Mouse (Mus musculus) hindbrain, embryonic 15.5 days (tissue): Measurements from ENCODE around the gene Igf1. TPM values are rescaled to one million over a fixed set of nuclear protein-coding genes. Genes with fewer than 3 reads are reported as not detected.

Experiments
- ATAC-seq: fragments of 200-750 bp; cut with Nextera tagmentation; 2 replicates; pipeline ENCODE4 v1.8.0; 2017; ENCODE audit warnings: low read depth, moderate number of reproducible peaks, moderate TSS enrichment; ENCODE audit not compliant: low FRiP score
- H3K27ac ChIP-seq: fragments of 300-500 bp; sonication (generic); replicated peaks from 2 replicates; pipeline ENCODE4 v1.5.1; 2015; ENCODE audit warnings: mild to moderate bottlenecking, inconsistent platforms
- H3K27me3 ChIP-seq: fragments of 300-500 bp; sonication (generic); 2 replicates; pipeline ENCODE4 v1.6.1; 2015; ENCODE audit warnings: control low read depth, inconsistent platforms
- H3K36me3 ChIP-seq: fragments of 300-500 bp; sonication (generic); 2 replicates; pipeline ENCODE4 v1.6.1; 2015; ENCODE audit warnings: control low read depth, inconsistent platforms
- H3K4me1 ChIP-seq: fragments of 300-500 bp; sonication (generic); replicated peaks from 2 replicates; pipeline ENCODE4 v1.6.1; 2015; ENCODE audit warnings: control low read depth, inconsistent platforms
- H3K4me2 ChIP-seq: fragments of 300-500 bp; sonication (generic); 2 replicates; pipeline ENCODE4 v1.6.1; 2015; ENCODE audit warnings: moderate library complexity, mild to moderate bottlenecking, inconsistent platforms
- H3K4me3 ChIP-seq: fragments of 300-500 bp; sonication (generic); 2 replicates; pipeline ENCODE4 v1.5.1; 2015; ENCODE audit warnings: mild to moderate bottlenecking, inconsistent platforms
- H3K9ac ChIP-seq: fragments of 300-500 bp; sonication (generic); 2 replicates; pipeline ENCODE4 v1.6.1; 2015; ENCODE audit warnings: inconsistent platforms
- H3K9me3 ChIP-seq: fragments of 300-500 bp; sonication (generic); 2 replicates; pipeline ENCODE4 v1.6.1; 2016; ENCODE audit warnings: control low read depth, inconsistent platforms
- WGBS: fragments of 180-500 bp; shearing (Covaris S2); methylation state at CpG from one replicate; pipeline ENCODE4 v1.1.7; 2015; 5-methylcytosine and 5-hydroxymethylcytosine counted together
- polyA plus RNA-seq: library from polyadenylated mRNA; unstranded; fragments of >200 nt; fragmentation: Nextera tagmentation; extraction: Ambion mirVana; gene quantifications from 2 replicates; pipeline ENCODE4 v1.2.1, GENCODE M21; 2015

The Igf1 gene
- polyA plus RNA-seq, 1 experiment from 2014 or later: 12.6 TPM

DNA sequence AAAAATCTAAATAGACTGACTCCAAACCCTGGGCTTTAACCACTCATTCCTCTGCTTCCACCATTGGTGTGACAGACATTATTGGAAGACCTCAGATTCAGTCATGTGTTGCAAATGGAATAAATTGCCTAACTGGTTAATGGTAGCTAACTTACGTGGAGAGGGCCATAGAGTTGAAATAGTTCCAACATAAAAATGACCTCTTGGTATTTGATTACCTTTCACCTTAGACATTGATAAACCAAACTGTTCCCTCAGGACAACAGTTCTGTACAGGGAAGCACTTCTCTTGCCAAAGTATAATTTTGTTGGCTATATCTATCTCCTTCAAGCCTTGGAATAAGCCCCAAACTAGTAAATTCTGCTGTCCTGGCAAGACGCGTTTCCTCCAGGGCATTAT lies 48.1 kb downstream of the Igf1 start:
- ATAC-seq: no peak
- WGBS: 89% methylated on average over 3 of the region's 3 CpGs

DNA sequence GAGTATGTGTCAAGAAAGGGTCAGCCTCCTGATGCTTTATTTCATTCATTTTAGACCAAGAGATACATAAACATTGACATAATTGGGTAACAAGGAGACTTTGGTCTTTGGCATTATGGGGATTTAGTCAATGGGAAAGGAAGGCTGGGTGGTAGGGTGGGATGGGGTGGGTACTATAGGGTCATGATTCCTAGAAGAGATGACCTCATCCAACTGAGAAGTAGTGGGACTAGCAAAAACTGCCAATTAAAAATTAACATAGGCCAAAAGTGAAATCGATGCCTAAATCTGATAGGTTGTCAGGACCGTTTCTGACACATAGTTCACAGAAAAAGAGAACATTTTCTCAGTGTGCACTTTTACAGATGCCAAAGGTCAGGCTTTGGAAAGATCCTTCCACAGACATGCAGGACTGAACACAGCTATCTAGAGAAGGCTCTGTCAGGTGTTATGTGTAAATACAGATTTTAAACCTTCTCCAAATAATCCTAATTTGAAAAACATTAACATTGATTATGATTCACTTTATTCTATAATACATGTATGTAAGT lies 48.8 kb downstream of the Igf1 start:
- H3K36me3 ChIP-seq: no peaks in the 10 kb centered on the region
- H3K9me3 ChIP-seq: no peaks in the 10 kb centered on the region
- no peak overlapping the region for H3K9ac ChIP-seq
- H3K27ac ChIP-seq: no peak overlapping the region
- 88% methylated on average over 2 of the region's 2 CpGs for WGBS
- no peak for ATAC-seq
- H3K27me3 ChIP-seq: no peaks in the 10 kb centered on the region
- no peak overlapping the region for H3K4me3 ChIP-seq
- H3K4me1 ChIP-seq: no peaks in the 10 kb centered on the region
- H3K4me2 ChIP-seq: no peak overlapping the region

More for the DNA sequence above, 48.1 kb downstream of the Igf1 start:
- H3K4me2 ChIP-seq: no peak overlapping the region
- no peaks in the 10 kb centered on the region for H3K36me3 ChIP-seq
- no peaks in the 10 kb centered on the region for H3K9me3 ChIP-seq
- no peak overlapping the region for H3K27ac ChIP-seq
- no peaks in the 10 kb centered on the region for H3K27me3 ChIP-seq
- H3K9ac ChIP-seq: no peak overlapping the region
- no peaks in the 10 kb centered on the region for H3K4me1 ChIP-seq
- no peak overlapping the region for H3K4me3 ChIP-seq

- no peaks in the 10 kb centered on the region for H3K4me1 ChIP-seq
- no peak overlapping the region for H3K4me2 ChIP-seq
- H3K4me3 ChIP-seq: no peak overlapping the region
- WGBS: 93% methylated on average over 3 of the region's 3 CpGs
- no peaks in the 10 kb centered on the region for H3K9me3 ChIP-seq
- no peak overlapping the region for H3K9ac ChIP-seq
- H3K27ac ChIP-seq: no peak overlapping the region
- ATAC-seq: no peak
- no peaks in the 10 kb centered on the region for H3K36me3 ChIP-seq
- H3K27me3 ChIP-seq: no peaks in the 10 kb centered on the region
Measured at GRCm38 (mm10) chr10:87913852-87914251, 55.8 kb downstream of the Igf1 start.

DNA sequence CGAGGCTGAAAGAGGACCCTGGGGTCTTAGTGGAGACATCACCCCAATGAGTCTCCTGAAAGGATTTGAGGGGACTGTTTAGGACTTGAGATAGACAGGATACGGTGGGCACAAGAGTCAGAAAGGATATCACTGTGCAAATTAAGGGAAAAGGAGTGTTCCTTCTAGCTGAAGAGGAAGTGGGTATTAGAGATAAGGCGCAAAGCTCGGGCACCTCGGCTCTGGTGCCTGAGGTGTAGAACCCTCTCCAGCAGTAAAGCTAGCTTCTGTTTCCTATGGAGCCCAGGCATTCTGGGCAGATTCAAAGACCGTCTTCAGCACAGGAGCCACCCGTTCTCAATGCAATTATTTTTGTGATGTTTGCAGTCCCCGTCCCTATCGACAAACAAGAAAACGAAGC lies 56.9 kb downstream of the Igf1 start:
- Histone ChIP-seq H3K36me3 (no peaks in the 10 kb centered on the region), H3K9ac (no peak overlapping the region), H3K27ac (no peak overlapping the region), H3K4me2 (no peak overlapping the region), H3K4me3 (no peak overlapping the region), H3K27me3 (no peaks in the 10 kb centered on the region), H3K4me1 (no peaks in the 10 kb centered on the region), H3K9me3 (no peaks in the 10 kb centered on the region)
- WGBS: 87% methylated on average over 10 of the region's 10 CpGs
- ATAC-seq: no peak

DNA sequence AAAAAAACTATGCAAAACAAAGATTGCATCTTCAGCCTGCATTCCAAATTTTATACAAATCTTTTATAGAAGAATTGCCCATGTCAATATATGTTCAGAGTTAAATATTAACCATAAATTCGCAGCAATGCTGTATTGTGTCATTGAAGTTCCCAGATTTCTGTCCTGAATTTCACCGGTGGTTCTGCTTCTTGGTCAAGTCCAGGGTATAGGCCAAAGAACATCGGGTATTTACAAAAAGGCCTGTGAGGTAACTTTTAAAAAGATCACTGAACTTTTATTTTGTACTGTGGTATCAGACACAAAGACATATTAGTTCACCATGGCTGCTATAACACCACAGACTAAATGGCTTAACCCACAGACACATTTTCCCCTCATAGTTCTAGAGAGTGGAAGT lies 57.7 kb downstream of the Igf1 start:
- no peak overlapping the region for H3K9ac ChIP-seq
- no peak overlapping the region for H3K4me3 ChIP-seq
- no peaks in the 10 kb centered on the region for H3K4me1 ChIP-seq
- H3K36me3 ChIP-seq: no peaks in the 10 kb centered on the region
- no peaks in the 10 kb centered on the region for H3K27me3 ChIP-seq
- no peak overlapping the region for H3K27ac ChIP-seq
- no peaks in the 10 kb centered on the region for H3K9me3 ChIP-seq
- no peak for ATAC-seq
- H3K4me2 ChIP-seq: no peak overlapping the region
- WGBS: 94% methylated on average over 3 of the region's 3 CpGs

DNA sequence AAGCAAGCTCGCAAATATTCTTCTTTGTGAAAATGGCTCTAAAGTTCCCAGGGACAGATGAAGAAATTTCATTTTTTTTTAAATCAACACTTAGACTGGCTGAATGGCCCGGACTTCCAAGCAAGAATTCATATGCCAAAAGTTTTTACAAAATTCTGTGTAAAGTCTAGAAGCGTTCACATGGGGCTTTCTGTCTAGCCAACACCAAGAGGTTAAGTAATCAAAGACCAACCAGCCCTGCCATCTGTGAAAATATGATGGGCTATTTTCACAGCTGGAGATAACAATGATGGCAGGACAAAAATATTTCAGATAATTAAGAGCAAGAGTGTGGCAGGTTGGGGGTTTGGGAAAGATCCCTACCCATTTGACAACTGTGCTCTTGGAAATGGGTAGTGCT lies 64.2 kb downstream of the Igf1 start:
- WGBS: 92% methylated on average over 3 of the region's 3 CpGs
- ATAC-seq: no peak
- no peak overlapping the region for H3K4me3 ChIP-seq

GRCm38 (mm10) chr10:87926564-87926963 lies 68.5 kb downstream of the Igf1 start:
- Histone ChIP-seq H3K27ac (no peak overlapping the region), H3K4me1 (peaks cover 13% of the 10 kb centered on the region), H3K4me2 (no peak overlapping the region), H3K4me3 (no peak overlapping the region), H3K27me3 (no peaks in the 10 kb centered on the region), H3K9me3 (no peaks in the 10 kb centered on the region), H3K9ac (no peak overlapping the region), H3K36me3 (no peaks in the 10 kb centered on the region)
- no peak for ATAC-seq
- WGBS: 36% methylated on average over 8 of the region's 8 CpGs

More for the DNA sequence above, 64.2 kb downstream of the Igf1 start:
- H3K27ac ChIP-seq: no peak overlapping the region
- H3K36me3 ChIP-seq: no peaks in the 10 kb centered on the region
- H3K4me2 ChIP-seq: no peak overlapping the region
- H3K27me3 ChIP-seq: no peaks in the 10 kb centered on the region
- H3K4me1 ChIP-seq: peaks cover 9% of the 10 kb centered on the region
- H3K9ac ChIP-seq: no peak overlapping the region
- no peaks in the 10 kb centered on the region for H3K9me3 ChIP-seq

DNA sequence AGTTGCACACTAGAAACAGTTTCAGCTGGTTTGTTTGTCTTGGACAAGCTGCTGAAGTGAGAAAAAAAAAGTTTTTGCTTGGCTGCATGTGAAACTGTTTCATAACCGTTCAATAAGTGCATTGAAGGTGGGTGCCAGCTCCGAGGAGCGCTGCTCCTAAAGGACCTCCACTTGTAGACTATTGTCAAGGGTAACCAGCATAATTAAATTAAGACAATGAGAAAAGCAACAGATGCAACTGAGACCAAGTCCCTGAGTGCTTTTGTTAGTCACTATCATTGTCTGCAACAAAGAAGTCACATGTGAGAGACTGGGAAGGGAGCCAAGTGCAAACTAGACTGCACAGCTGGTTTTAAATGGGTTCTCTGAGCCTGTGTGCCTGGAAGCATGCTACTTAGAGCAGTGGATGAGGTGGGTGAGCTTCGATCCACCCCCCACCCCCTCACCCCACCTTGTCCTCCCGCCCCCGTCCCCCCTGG lies 69.1 kb downstream of the Igf1 start:
- Histone ChIP-seq H3K4me2 (peak overlapping the region; percentile 22), H3K4me1 (peaks cover 13% of the 10 kb centered on the region), H3K27ac (peak overlapping the region; percentile 34; the same call in 1 of the 2 replicates), H3K9ac (no peak overlapping the region), H3K27me3 (no peaks in the 10 kb centered on the region), H3K4me3 (no peak overlapping the region), H3K36me3 (no peaks in the 10 kb centered on the region), H3K9me3 (no peaks in the 10 kb centered on the region)
- peak; percentile 89 for ATAC-seq
- WGBS: 13% methylated on average over 6 of the region's 6 CpGs

DNA sequence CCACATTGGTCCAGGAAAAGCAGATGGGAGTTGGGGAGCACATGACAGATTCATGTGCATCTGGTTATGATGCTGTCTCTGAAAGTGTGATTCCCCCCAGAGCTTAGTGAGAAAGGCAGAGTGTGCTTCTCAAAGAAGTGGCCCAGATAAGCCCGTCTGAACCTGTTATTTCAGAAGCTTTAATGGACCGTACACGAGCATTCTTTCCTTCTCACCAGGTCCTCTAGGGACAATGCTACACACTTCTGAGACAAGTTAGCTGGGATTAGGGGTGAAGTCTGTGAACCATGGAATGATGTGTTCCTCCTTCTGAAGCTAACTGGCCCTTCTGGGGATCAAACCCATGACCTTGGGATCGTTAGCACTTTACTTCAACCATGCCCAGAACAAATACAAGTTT lies 90.1 kb downstream of the Igf1 start:
- Histone ChIP-seq H3K36me3 (no peaks in the 10 kb centered on the region), H3K4me3 (no peak overlapping the region), H3K4me1 (no peaks in the 10 kb centered on the region), H3K27me3 (no peaks in the 10 kb centered on the region), H3K4me2 (no peak overlapping the region), H3K9me3 (no peaks in the 10 kb centered on the region), H3K27ac (no peak overlapping the region), H3K9ac (no peak overlapping the region)
- ATAC-seq: no peak
- 68% methylated on average over 4 of the region's 4 CpGs for WGBS

DNA sequence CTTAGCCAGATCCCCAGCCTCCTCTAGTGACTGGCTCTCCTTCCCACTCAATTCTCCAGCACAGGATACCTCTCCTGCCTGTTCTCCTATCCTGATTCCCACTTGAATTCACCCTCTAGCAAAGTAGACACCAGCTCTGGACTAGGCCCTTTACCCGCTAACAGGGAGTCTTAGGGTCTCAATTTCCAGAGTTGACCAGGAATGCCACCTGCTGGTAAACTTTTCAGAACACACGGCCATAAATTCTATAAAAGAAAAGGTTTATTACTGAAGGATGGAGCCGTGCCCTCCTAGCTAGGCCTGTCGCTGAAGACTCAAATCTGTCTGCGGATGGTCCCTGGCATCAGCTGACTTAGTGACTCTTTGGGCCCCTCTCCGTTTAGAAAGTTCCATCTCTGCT lies 113.5 kb downstream of the Igf1 start:
- no peak overlapping the region for H3K9ac ChIP-seq
- no peak overlapping the region for H3K27ac ChIP-seq
- H3K36me3 ChIP-seq: no peaks in the 10 kb centered on the region
- WGBS: 76% methylated on average over 6 of the region's 6 CpGs
- no peaks in the 10 kb centered on the region for H3K4me1 ChIP-seq
- no peaks in the 10 kb centered on the region for H3K27me3 ChIP-seq
- ATAC-seq: no peak
- H3K9me3 ChIP-seq: no peaks in the 10 kb centered on the region
- no peak overlapping the region for H3K4me2 ChIP-seq
- no peak overlapping the region for H3K4me3 ChIP-seq

GRCm38 (mm10) chr10:87973911-87974631 lies 116.0 kb downstream of the Igf1 start:
- Histone ChIP-seq H3K27ac (no peak overlapping the region), H3K4me1 (no peaks in the 10 kb centered on the region), H3K36me3 (no peaks in the 10 kb centered on the region), H3K9me3 (no peaks in the 10 kb centered on the region), H3K4me3 (no peak overlapping the region), H3K4me2 (no peak overlapping the region), H3K9ac (no peak overlapping the region), H3K27me3 (no peaks in the 10 kb centered on the region)
- WGBS: 72% methylated on average over 4 of the region's 4 CpGs
- no peak for ATAC-seq

DNA sequence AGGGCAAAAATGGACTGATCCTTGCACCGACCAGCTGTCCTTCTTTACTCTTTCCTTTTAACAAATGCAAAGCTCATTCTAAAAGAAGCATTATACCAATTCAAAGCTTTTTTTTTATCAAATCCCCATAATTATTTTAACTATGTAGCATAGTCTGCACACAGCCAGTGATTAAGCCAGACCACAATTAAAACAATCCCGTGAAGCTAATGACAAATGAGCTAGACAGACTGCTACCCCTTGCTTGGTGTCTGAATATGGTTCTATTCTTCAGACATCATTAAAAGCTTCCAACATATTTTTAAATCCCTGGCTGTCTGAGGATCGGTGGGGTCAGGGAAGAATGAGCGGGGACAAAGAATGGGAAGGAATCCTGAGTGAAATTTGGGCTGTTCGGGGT lies 127.3 kb downstream of the Igf1 start:
- H3K9me3 ChIP-seq: no peaks in the 10 kb centered on the region
- no peak overlapping the region for H3K4me3 ChIP-seq
- H3K36me3 ChIP-seq: no peaks in the 10 kb centered on the region
- no peaks in the 10 kb centered on the region for H3K4me1 ChIP-seq
- no peak overlapping the region for H3K4me2 ChIP-seq
- H3K9ac ChIP-seq: no peak overlapping the region
- H3K27ac ChIP-seq: no peak overlapping the region
- ATAC-seq: no peak
- H3K27me3 ChIP-seq: no peaks in the 10 kb centered on the region
- WGBS: 76% methylated on average over 5 of the region's 5 CpGs

- no peak for ATAC-seq
- Histone ChIP-seq H3K27me3 (no peaks in the 10 kb centered on the region), H3K27ac (no peak overlapping the region), H3K9ac (no peak overlapping the region), H3K4me2 (no peak overlapping the region), H3K9me3 (no peaks in the 10 kb centered on the region), H3K4me1 (no peaks in the 10 kb centered on the region), H3K36me3 (no peaks in the 10 kb centered on the region), H3K4me3 (no peak overlapping the region)
- WGBS: 61% methylated on average over 3 of the region's 3 CpGs
Measured at GRCm38 (mm10) chr10:87986201-87986600, 128.1 kb downstream of the Igf1 start.
